Mouse (Mus musculus): Measurements from ENCODE around the gene Nf1. TPM values are rescaled to one million over a fixed set of nuclear protein-coding genes. Genes with fewer than 3 reads are reported as not detected.

Nf1 gene
- total and polyA plus RNA-seq, 2 experiments from 2014 or later = 7.3 to 83.0 TPM

- Histone ChIP-seq H3K9ac (replicated peaks; ENCODE audit: low read length, poor library complexity, severe bottlenecking) (no peak overlapping the region), H3K4me2 (ENCODE audit: low read depth, low read length, poor library complexity, severe bottlenecking) (no peak overlapping the region), H3K36me3 (ENCODE audit: insufficient read depth, low read length) (no peaks in the 10 kb centered on the region), H3K4me3 (ENCODE audit: low read depth, low read length) (no peak overlapping the region), H3K27ac (ENCODE audit: low read depth, low read length) (no peak overlapping the region), H3K9me3 (ENCODE audit: low read length) (no peaks in the 10 kb centered on the region), H3K4me1 (ENCODE audit: insufficient read depth, low read length) (no peaks in the 10 kb centered on the region), H3K27me3 (ENCODE audit: insufficient read depth, low read length) (no peaks in the 10 kb centered on the region)
- TF ChIP-seq CTCF (IDR thresholded peaks at IDR 0.05) = no peak
- ATAC-seq (ENCODE audit: low FRiP score) (no peak), DNase-seq (ENCODE audit: low spot score) (no peak)
- WGBS = 57% methylated on average over 12 of the region's 12 CpGs
These were observed 15.4 kb upstream of the Nf1 start for GRCm38 (mm10) chr11:79323985-79324685.

DNA sequence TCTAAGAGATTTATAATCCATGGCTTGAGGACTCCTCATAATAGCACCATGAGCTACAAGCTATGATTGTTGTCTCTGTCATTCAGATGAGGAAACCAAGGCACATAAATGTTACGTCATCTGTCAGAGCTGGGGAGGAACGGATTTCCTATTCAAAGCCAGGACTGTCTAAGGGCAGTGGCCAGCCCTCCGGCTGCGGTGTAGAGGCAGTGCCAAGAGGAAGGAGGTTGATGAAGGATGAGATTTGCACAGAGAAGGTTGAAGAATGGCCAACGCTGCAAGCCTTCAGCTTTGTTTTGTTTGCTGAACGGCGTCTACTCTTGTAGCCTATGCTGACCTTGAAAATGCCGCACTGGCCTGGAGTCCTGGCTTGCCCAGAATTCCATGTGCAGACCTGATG, 13.8 kb upstream of the Nf1 start:
- H3K4me3 ChIP-seq (ENCODE audit: low read depth, low read length) = no peak overlapping the region
- H3K27me3 ChIP-seq (ENCODE audit: insufficient read depth, low read length) = no peaks in the 10 kb centered on the region
- 90% methylated on average over 8 of the region's 8 CpGs for WGBS
- no peak for ATAC-seq (ENCODE audit: low FRiP score)
- DNase-seq (ENCODE audit: low spot score) = no peak
- no peaks in the 10 kb centered on the region for H3K9me3 ChIP-seq (ENCODE audit: low read length)
- no peaks in the 10 kb centered on the region for H3K36me3 ChIP-seq (ENCODE audit: insufficient read depth, low read length)
- no peak overlapping the region for H3K27ac ChIP-seq (ENCODE audit: low read depth, low read length)
- TF ChIP-seq CTCF (IDR thresholded peaks at IDR 0.05) = no peak
- H3K9ac ChIP-seq (replicated peaks; ENCODE audit: low read length, poor library complexity, severe bottlenecking) = no peak overlapping the region
- H3K4me2 ChIP-seq (ENCODE audit: low read depth, low read length, poor library complexity, severe bottlenecking) = no peak overlapping the region
- no peaks in the 10 kb centered on the region for H3K4me1 ChIP-seq (ENCODE audit: insufficient read depth, low read length)

- no peak for DNase-seq (ENCODE audit: low spot score)
- Histone ChIP-seq H3K4me2 (ENCODE audit: low read depth, low read length, poor library complexity, severe bottlenecking) (no peak overlapping the region), H3K36me3 (ENCODE audit: insufficient read depth, low read length) (no peaks in the 10 kb centered on the region), H3K9ac (replicated peaks; ENCODE audit: low read length, poor library complexity, severe bottlenecking) (no peak overlapping the region), H3K9me3 (ENCODE audit: low read length) (no peaks in the 10 kb centered on the region), H3K4me1 (ENCODE audit: insufficient read depth, low read length) (no peaks in the 10 kb centered on the region), H3K4me3 (ENCODE audit: low read depth, low read length) (no peak overlapping the region), H3K27ac (ENCODE audit: low read depth, low read length) (no peak overlapping the region), H3K27me3 (ENCODE audit: insufficient read depth, low read length) (no peaks in the 10 kb centered on the region)
- TF ChIP-seq CTCF (IDR thresholded peaks at IDR 0.05) = no peak
- WGBS = 17% methylated on average over 4 of the region's 4 CpGs
- no peak for ATAC-seq (ENCODE audit: low FRiP score)
These were observed 12.4 kb upstream of the Nf1 start for GRCm38 (mm10) chr11:79327106-79327505.

DNA sequence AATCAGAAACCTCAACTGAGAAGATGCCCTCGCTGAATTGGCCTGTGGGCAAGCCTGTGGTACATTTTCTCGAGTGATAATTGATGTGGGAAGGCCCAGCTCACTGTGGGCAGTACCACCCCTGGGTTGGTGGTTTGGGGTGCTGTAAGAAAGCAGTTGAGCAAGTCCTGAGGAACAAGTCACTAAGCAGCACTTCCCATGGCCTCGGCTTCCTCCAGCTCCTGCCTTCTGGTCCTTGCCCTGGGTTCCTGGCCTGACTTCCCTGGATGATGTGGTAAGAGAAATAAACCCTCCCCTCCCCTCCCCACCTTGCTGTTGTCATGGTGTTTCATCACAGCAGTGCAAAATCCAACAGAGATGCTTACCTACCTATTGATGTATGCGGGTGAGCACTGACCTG, 11.4 kb upstream of the Nf1 start:
- no peak for TF ChIP-seq CTCF (IDR thresholded peaks at IDR 0.05)
- 95% methylated on average over 4 of the region's 4 CpGs for WGBS
- Histone ChIP-seq H3K4me3 (ENCODE audit: low read depth, low read length) (no peak overlapping the region), H3K4me1 (ENCODE audit: insufficient read depth, low read length) (no peaks in the 10 kb centered on the region), H3K9me3 (ENCODE audit: low read length) (no peaks in the 10 kb centered on the region), H3K4me2 (ENCODE audit: low read depth, low read length, poor library complexity, severe bottlenecking) (no peak overlapping the region), H3K36me3 (ENCODE audit: insufficient read depth, low read length) (no peaks in the 10 kb centered on the region), H3K27ac (ENCODE audit: low read depth, low read length) (no peak overlapping the region), H3K9ac (replicated peaks; ENCODE audit: low read length, poor library complexity, severe bottlenecking) (no peak overlapping the region), H3K27me3 (ENCODE audit: insufficient read depth, low read length) (no peaks in the 10 kb centered on the region)
- ATAC-seq (ENCODE audit: low FRiP score) (no peak), DNase-seq (ENCODE audit: low spot score) (no peak)

- H3K36me3 ChIP-seq (ENCODE audit: insufficient read depth, low read length) = no peaks in the 10 kb centered on the region
- no peaks in the 10 kb centered on the region for H3K4me1 ChIP-seq (ENCODE audit: insufficient read depth, low read length)
- H3K4me2 ChIP-seq (ENCODE audit: low read depth, low read length, poor library complexity, severe bottlenecking) = no peak overlapping the region
- no peak for TF ChIP-seq CTCF (IDR thresholded peaks at IDR 0.05)
- DNase-seq (ENCODE audit: low spot score) (no peak), ATAC-seq (ENCODE audit: low FRiP score) (no peak)
- no peak overlapping the region for H3K9ac ChIP-seq (replicated peaks; ENCODE audit: low read length, poor library complexity, severe bottlenecking)
- H3K4me3 ChIP-seq (ENCODE audit: low read depth, low read length) = no peak overlapping the region
- H3K9me3 ChIP-seq (ENCODE audit: low read length) = no peaks in the 10 kb centered on the region
- no peak overlapping the region for H3K27ac ChIP-seq (ENCODE audit: low read depth, low read length)
- H3K27me3 ChIP-seq (ENCODE audit: insufficient read depth, low read length) = no peaks in the 10 kb centered on the region
- WGBS = 100% methylated on average over 1 of the region's 1 CpGs
These were observed 9.9 kb upstream of the Nf1 start for GRCm38 (mm10) chr11:79329585-79329984.

DNA sequence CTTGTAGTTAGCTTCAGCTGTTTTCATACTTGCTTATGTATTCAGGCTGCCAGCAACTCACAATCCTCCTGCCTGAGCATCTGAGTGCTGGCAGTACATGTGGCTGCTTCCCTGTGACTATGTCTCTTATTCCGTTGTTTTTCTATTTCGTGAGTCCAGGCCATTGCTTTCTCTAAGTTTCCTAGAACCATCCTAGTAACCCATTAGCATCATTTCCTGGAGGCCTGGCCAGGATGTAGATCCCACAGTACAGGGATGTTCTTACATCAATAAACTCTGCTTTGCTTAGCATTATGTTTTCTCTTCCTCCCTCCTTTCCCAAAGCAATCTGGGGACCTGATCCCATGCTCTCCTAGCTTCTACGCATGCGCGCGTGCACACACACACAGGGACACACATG, 4.4 kb upstream of the Nf1 start:
- no peaks in the 10 kb centered on the region for H3K9me3 ChIP-seq (ENCODE audit: low read length)
- no peaks in the 10 kb centered on the region for H3K36me3 ChIP-seq (ENCODE audit: insufficient read depth, low read length)
- H3K4me2 ChIP-seq (ENCODE audit: low read depth, low read length, poor library complexity, severe bottlenecking) = no peak overlapping the region
- WGBS = 92% methylated on average over 6 of the region's 6 CpGs
- H3K27ac ChIP-seq (ENCODE audit: low read depth, low read length) = no peak overlapping the region
- ATAC-seq (ENCODE audit: low FRiP score) (no peak), DNase-seq (ENCODE audit: low spot score) (no peak)
- TF ChIP-seq CTCF (IDR thresholded peaks at IDR 0.05) = no peak
- H3K4me1 ChIP-seq (ENCODE audit: insufficient read depth, low read length) = no peaks in the 10 kb centered on the region; the same call in 1 of the 2 replicates
- H3K9ac ChIP-seq (replicated peaks; ENCODE audit: low read length, poor library complexity, severe bottlenecking) = no peak overlapping the region
- no peaks in the 10 kb centered on the region for H3K27me3 ChIP-seq (ENCODE audit: insufficient read depth, low read length)
- H3K4me3 ChIP-seq (ENCODE audit: low read depth, low read length) = no peak overlapping the region

All from midbrain, postnatal 0 days (tissue).